Mouse (Mus musculus): ENCODE measurements around the gene Kcna7. TPM values are rescaled to one million over a fixed set of nuclear protein-coding genes. Genes with fewer than 3 reads are reported as not detected.
A peak's percentile ranks its signal among the peaks of the same experiment; 100 is the strongest.

Kcna7 gene
- polyA plus RNA-seq, 1 experiment from 2014 or later, result 0.20 TPM

DNA sequence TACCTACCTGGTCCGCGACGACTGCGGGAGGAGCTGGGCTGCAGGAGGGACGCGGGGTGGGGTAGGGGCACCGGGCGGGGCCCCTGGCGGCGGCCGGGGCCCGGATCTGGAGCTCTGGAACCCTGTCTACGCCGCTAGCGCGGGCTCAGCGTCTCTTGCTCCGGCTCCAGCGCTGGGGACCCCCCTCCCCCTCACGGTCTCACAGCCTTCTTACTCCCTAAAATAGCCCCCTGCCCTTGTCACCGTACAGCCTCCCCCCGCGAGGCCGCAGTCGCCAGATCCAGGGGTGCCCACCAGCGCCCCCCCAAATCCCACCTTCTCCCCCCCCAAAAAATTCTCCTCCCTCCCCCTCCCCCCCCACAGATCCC, 38.8 kb upstream of the Kcna7 start, which contains the start of gene Ppfia3:
Ppfia3 (minus strand) TSS at position 368 of the 368 bp plus-strand sequence.
- peak within 1 kb of the TSS; percentile 15 for H3K27ac ChIP-seq (ENCODE audit: low read depth, low read length)
- DNase-seq (ENCODE audit: low spot score) (no peak), ATAC-seq (ENCODE audit: insufficient read depth, low FRiP score, low TSS enrichment) (peak; percentile 36)
- peak within 1 kb of the TSS; percentile 85 for H3K4me2 ChIP-seq (ENCODE audit: low read depth)
- H3K36me3 ChIP-seq (ENCODE audit: control insufficient read depth, insufficient read depth, low read length), result no peaks in the 10 kb centered on the region
- 2% methylated on average over 22 of the region's 26 CpGs for WGBS
- H3K9ac ChIP-seq (ENCODE audit: low read length), result peak within 1 kb of the TSS; percentile 82
- no peaks in the 10 kb centered on the region for H3K9me3 ChIP-seq (ENCODE audit: control insufficient read depth, low read length)
- peak within 1 kb of the TSS; percentile 81 for H3K4me3 ChIP-seq (ENCODE audit: low read depth, low read length)
- peaks cover 30% of the 10 kb centered on the region for H3K27me3 ChIP-seq (ENCODE audit: control insufficient read depth, insufficient read depth, low read length)
- peaks cover 13% of the 10 kb centered on the region for H3K4me1 ChIP-seq (ENCODE audit: control insufficient read depth, insufficient read depth, low read length)

DNA sequence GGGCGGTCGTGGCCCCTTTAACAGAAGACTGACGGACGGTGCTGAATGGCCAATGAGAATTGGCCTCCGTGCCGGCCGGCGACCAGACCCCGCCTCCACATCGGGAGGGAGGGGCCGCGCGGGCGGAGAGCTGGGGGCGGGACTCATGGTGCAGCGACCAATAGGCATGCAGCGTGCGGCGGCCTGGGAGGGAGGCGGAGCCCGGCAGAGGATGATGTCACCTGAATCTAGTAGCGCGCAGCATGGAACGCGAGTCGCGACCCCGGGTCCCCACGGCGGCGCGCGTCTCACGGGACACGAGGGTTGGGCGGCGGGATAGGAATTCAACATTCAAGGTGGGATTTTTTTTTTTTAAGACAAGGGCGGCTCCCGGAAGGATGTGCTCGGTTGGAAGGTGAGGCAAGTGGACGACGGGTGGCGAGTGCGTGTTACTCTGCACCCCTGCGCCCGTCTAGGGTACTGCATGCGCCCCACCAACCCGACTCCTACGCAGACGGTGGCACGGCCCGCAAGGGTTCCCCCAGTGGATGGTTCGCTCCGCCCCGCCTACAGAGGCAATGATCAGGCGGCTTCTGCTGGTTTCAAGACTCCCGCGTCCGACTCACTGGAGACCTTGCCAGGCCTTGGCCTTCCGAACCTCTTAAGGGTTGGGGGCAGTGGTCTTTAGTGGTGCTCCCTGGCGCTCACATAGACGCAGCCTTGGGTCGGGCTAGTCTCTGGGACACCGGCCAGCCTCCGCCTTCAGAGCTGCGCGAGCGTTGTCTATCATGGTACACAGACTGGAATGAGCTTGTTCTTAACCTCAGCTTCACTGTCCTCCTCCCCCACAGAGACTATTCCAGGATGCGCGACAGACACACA, 38.2 kb upstream of the Kcna7 start:
- Histone ChIP-seq H3K36me3 (ENCODE audit: control insufficient read depth, insufficient read depth, low read length) (no peaks in the 10 kb centered on the region), H3K4me3 (ENCODE audit: low read depth, low read length) (peak overlapping the region; percentile 81), H3K4me2 (ENCODE audit: low read depth) (peak overlapping the region; percentile 85), H3K9ac (ENCODE audit: low read length) (peak overlapping the region; percentile 82), H3K27ac (ENCODE audit: low read depth, low read length) (peak overlapping the region; percentile 15), H3K9me3 (ENCODE audit: control insufficient read depth, low read length) (no peaks in the 10 kb centered on the region), H3K27me3 (ENCODE audit: control insufficient read depth, insufficient read depth, low read length) (peaks cover 27% of the 10 kb centered on the region), H3K4me1 (ENCODE audit: control insufficient read depth, insufficient read depth, low read length) (peaks cover 13% of the 10 kb centered on the region)
- ATAC-seq (ENCODE audit: insufficient read depth, low FRiP score, low TSS enrichment) (peak; percentile 86), DNase-seq (ENCODE audit: low spot score) (peak; percentile 96)
- under 1% methylated on average over 68 of the region's 70 CpGs for WGBS

DNA sequence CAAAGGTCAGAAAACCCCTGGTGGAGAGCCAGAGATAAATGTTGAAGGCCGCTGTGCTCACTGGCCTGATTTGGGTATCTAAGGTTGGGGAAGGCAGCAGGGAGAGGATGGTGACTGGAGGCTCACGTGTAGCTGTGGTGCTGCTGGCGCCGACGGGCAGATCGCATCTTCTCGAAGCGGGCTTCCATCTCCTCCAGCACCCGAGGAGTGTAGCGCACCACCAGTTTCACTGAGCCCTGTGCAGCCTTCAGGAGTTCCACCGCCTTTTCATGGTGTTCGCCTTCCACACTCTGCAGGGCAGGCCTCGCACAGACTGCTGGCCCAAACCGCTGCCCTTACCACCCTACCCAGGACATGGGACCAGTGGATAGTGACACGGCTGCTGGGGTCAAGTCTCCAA, 37.3 kb upstream of the Kcna7 start:
- no peaks in the 10 kb centered on the region for H3K36me3 ChIP-seq (ENCODE audit: control insufficient read depth, insufficient read depth, low read length)
- no peak overlapping the region for H3K27ac ChIP-seq (ENCODE audit: low read depth, low read length)
- no peak overlapping the region for H3K9ac ChIP-seq (ENCODE audit: low read length)
- H3K27me3 ChIP-seq (ENCODE audit: control insufficient read depth, insufficient read depth, low read length), result peaks cover 23% of the 10 kb centered on the region
- WGBS, result 77% methylated on average over 15 of the region's 15 CpGs
- H3K4me2 ChIP-seq (ENCODE audit: low read depth), result peak overlapping the region; percentile 85
- no peak for ATAC-seq (ENCODE audit: insufficient read depth, low FRiP score, low TSS enrichment)
- H3K4me3 ChIP-seq (ENCODE audit: low read depth, low read length), result peak overlapping the region; percentile 81
- H3K4me1 ChIP-seq (ENCODE audit: control insufficient read depth, insufficient read depth, low read length), result peaks cover 13% of the 10 kb centered on the region
- DNase-seq (ENCODE audit: low spot score), result no peak
- no peaks in the 10 kb centered on the region for H3K9me3 ChIP-seq (ENCODE audit: control insufficient read depth, low read length)

DNA sequence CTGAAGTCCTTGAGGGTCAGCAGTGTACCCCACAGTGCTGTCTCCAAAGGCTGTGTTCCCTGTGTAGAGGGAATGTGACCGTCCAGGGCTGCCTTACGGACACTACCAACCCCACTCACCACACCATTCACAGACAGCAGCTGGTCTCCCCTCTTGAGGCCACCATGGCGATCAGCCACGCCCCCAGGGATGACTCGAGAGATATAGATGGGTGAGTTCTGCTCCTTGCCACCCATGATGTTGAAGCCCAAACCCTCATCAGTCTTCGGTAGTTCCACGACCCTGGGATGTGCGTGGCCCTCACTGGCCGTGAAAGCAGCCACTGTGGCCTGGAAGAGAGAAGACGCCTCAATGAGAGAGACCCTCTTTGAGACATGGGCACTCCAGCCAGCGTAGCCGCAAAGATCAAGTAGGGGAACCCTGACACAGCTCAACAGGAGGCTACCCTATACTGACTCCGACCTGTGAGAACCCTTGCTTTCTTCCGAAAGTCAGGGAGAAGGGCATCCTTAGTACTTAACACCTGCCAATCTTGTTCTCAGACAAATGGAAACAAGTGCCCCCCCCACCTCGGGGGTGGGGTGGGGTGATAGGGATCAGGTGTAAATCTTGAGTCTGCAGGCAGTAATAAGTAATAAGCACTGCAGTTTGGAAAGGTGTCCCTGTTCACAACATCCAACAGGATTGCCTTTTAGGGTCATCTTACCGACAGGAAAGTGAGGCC, 36.3 kb upstream of the Kcna7 start:
- Histone ChIP-seq H3K27me3 (ENCODE audit: control insufficient read depth, insufficient read depth, low read length) (peaks cover 23% of the 10 kb centered on the region), H3K36me3 (ENCODE audit: control insufficient read depth, insufficient read depth, low read length) (peaks cover 4% of the 10 kb centered on the region; the same call in 1 of the 2 replicates), H3K9me3 (ENCODE audit: control insufficient read depth, low read length) (no peaks in the 10 kb centered on the region), H3K9ac (ENCODE audit: low read length) (no peak overlapping the region), H3K4me2 (ENCODE audit: low read depth) (peak overlapping the region; percentile 85), H3K4me3 (ENCODE audit: low read depth, low read length) (peak overlapping the region; percentile 43; the same call in 1 of the 2 replicates), H3K27ac (ENCODE audit: low read depth, low read length) (no peak overlapping the region), H3K4me1 (ENCODE audit: control insufficient read depth, insufficient read depth, low read length) (peaks cover 13% of the 10 kb centered on the region)
- 71% methylated on average over 16 of the region's 16 CpGs for WGBS
- no peak for DNase-seq (ENCODE audit: low spot score)
- ATAC-seq (ENCODE audit: insufficient read depth, low FRiP score, low TSS enrichment), result no peak

DNA sequence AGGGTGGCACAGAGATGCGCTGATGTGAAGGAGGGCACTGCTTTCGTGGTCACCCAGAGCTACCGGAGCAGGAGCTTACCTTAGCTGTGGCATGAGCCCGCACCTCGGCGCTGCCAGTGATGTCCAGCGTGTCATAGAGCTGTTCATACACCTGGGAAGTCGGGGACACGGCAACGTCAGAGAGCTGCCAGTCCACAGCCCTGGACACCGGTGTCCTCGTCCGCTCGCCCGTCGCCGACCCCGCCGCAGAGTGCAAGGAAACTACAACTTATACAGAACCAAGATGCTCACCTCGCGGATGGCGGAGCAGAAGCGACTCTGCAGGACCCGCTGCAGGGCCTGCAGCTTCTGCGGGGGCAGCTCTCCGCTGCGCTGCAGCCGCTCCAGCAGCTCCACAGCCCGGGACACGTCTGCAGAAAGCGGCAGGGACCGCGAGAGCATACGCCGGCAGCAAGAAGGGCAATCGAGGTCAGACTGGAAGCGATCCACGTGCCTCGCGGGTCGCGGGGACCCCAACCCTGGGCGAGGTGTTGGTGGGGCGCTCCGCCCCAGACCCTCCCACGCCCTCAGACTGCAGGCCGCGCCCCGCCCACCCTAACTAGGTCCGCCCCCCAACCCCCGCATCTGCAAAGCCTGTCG, 35.5 kb upstream of the Kcna7 start:
- ATAC-seq (ENCODE audit: insufficient read depth, low FRiP score, low TSS enrichment), result no peak
- Histone ChIP-seq H3K9ac (ENCODE audit: low read length) (peak overlapping the region; percentile 52), H3K9me3 (ENCODE audit: control insufficient read depth, low read length) (no peaks in the 10 kb centered on the region), H3K27me3 (ENCODE audit: control insufficient read depth, insufficient read depth, low read length) (peaks cover 23% of the 10 kb centered on the region), H3K36me3 (ENCODE audit: control insufficient read depth, insufficient read depth, low read length) (peaks cover 4% of the 10 kb centered on the region; the same call in 1 of the 2 replicates), H3K27ac (ENCODE audit: low read depth, low read length) (no peak overlapping the region), H3K4me1 (ENCODE audit: control insufficient read depth, insufficient read depth, low read length) (peaks cover 13% of the 10 kb centered on the region), H3K4me3 (ENCODE audit: low read depth, low read length) (peak overlapping the region; percentile 43), H3K4me2 (ENCODE audit: low read depth) (peak overlapping the region; percentile 85)
- 7% methylated on average over 50 of the region's 52 CpGs for WGBS
- no peak for DNase-seq (ENCODE audit: low spot score)

DNA sequence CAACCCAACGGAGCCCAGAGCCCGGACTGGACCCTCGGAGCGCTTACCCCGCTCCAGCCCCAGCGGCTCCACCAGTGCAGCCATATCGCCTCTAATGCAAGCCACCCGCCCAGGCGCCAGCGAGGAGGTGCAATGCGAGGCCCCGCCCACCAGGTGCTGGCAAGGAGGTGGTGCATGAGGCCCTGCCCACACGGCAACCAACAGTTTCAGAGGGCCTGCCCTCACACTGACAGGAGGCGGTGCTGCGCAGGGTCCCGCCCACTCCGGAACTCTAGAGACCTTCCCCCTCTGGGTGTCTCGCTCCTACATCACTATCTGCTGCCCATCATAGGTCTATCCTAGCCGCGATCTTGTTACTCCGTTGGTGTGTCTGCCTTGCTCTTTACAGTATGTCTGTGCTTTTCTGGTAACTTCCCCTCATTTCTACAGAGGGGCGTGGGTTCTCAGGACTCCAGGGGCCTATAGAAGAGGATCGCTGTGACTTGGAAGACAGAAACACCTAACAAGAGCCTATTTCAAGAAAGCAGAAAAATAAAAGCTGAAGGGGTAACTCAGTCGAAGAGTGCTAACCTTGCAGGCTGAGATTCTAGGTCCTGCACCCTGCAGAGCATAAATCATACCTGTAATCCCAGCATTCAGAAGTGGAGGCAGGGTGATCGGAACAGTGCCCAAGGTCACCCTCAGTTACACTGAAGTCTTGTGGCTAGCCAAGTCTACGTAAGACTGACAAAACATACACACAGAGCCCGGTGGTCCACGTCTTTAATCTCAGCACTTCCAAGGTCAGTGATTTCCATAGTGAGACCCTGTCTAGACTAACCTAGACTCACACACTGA, 34.8 kb upstream of the Kcna7 start, which contains the start of gene Lin7b:
Lin7b (minus strand) TSS at position 109 of the 837 bp plus-strand sequence.
- DNase-seq (ENCODE audit: low spot score) (peak; percentile 86), ATAC-seq (ENCODE audit: insufficient read depth, low FRiP score, low TSS enrichment) (peak; percentile 65)
- no peaks in the 10 kb centered on the region for H3K9me3 ChIP-seq (ENCODE audit: control insufficient read depth, low read length)
- H3K36me3 ChIP-seq (ENCODE audit: control insufficient read depth, insufficient read depth, low read length), result peaks cover 5% of the 10 kb centered on the region
- 12% methylated on average over 28 of the region's 28 CpGs for WGBS
- H3K27ac ChIP-seq (ENCODE audit: low read depth, low read length), result no peak within 1 kb of the TSS
- peak within 1 kb of the TSS; percentile 52 for H3K9ac ChIP-seq (ENCODE audit: low read length)
- H3K4me2 ChIP-seq (ENCODE audit: low read depth), result peak within 1 kb of the TSS; percentile 85
- peaks cover 20% of the 10 kb centered on the region for H3K27me3 ChIP-seq (ENCODE audit: control insufficient read depth, insufficient read depth, low read length)
- H3K4me3 ChIP-seq (ENCODE audit: low read depth, low read length), result peak within 1 kb of the TSS; percentile 43
- peaks cover 13% of the 10 kb centered on the region for H3K4me1 ChIP-seq (ENCODE audit: control insufficient read depth, insufficient read depth, low read length)

DNA sequence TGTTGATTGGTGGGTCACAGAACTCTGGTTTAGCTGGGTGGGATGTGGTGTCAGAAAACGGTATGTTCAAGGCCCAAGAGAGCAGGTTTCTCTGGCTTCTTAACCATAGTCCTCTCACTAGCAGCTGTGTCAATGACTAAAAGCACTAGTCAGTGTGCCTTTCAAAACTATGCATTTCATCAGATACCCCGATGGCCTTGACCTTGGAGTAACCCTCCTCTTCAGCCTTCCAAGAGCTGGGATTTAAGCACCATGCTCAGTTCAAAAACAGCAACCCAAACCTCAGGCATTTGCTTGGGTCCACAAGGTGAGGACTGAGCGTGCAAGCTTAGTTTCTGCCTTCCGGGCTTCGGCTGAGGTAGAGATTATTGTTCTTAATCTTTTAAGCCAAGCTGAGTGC, 33.1 kb upstream of the Kcna7 start:
- Histone ChIP-seq H3K36me3 (ENCODE audit: control insufficient read depth, insufficient read depth, low read length) (peaks cover 19% of the 10 kb centered on the region), H3K27me3 (ENCODE audit: control insufficient read depth, insufficient read depth, low read length) (peaks cover 17% of the 10 kb centered on the region), H3K4me1 (ENCODE audit: control insufficient read depth, insufficient read depth, low read length) (peaks cover 13% of the 10 kb centered on the region), H3K9me3 (ENCODE audit: control insufficient read depth, low read length) (no peaks in the 10 kb centered on the region), H3K9ac (ENCODE audit: low read length) (no peak overlapping the region), H3K27ac (ENCODE audit: low read depth, low read length) (no peak overlapping the region), H3K4me2 (ENCODE audit: low read depth) (no peak overlapping the region), H3K4me3 (ENCODE audit: low read depth, low read length) (no peak overlapping the region)
- DNase-seq (ENCODE audit: low spot score) (no peak), ATAC-seq (ENCODE audit: insufficient read depth, low FRiP score, low TSS enrichment) (no peak)
- 88% methylated on average over 5 of the region's 5 CpGs for WGBS

DNA sequence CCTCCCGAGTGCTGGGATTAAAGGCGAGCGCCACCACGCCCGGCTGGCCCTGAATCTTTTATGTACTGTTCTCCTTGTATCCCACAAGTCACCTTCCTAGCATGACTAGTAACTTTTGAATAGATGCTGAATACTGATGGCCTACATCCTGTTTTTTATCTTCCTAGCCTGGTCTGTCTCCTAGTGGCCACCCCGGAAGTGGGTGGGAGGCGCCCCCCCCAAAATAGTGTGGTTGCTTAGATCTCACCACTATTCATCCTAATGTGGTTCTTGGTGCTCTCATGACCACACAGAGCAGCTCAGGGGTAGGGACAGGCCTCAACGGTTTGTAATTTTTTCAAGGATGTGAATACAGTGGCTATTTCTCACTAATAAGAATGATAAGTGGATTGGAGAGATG, 30.8 kb upstream of the Kcna7 start:
- no peaks in the 10 kb centered on the region for H3K9me3 ChIP-seq (ENCODE audit: control insufficient read depth, low read length)
- H3K4me2 ChIP-seq (ENCODE audit: low read depth), result no peak overlapping the region
- no peak overlapping the region for H3K9ac ChIP-seq (ENCODE audit: low read length)
- no peak for DNase-seq (ENCODE audit: low spot score)
- H3K36me3 ChIP-seq (ENCODE audit: control insufficient read depth, insufficient read depth, low read length), result peaks cover 36% of the 10 kb centered on the region
- H3K4me1 ChIP-seq (ENCODE audit: control insufficient read depth, insufficient read depth, low read length), result peaks cover 11% of the 10 kb centered on the region
- H3K27ac ChIP-seq (ENCODE audit: low read depth, low read length), result no peak overlapping the region
- ATAC-seq (ENCODE audit: insufficient read depth, low FRiP score, low TSS enrichment), result no peak
- H3K27me3 ChIP-seq (ENCODE audit: control insufficient read depth, insufficient read depth, low read length), result peaks cover 6% of the 10 kb centered on the region; the same call in 1 of the 2 replicates
- no peak overlapping the region for H3K4me3 ChIP-seq (ENCODE audit: low read depth, low read length)
- WGBS, result 96% methylated on average over 8 of the region's 8 CpGs

Measured in neural tube, embryonic 11.5 days (tissue).